Mouse (Mus musculus) limb, embryonic 10.5 days (tissue): Measurements from ENCODE around the gene Kif6. TPM values are rescaled to one million over a fixed set of nuclear protein-coding genes. Genes with fewer than 3 reads are reported as not detected.

Experiments
- DNase-seq: peaks from one replicate; pipeline ENCODE4 v3.0.0-alpha.2; 2017; ENCODE audit warnings: low spot score
- H3K27ac ChIP-seq: fragments of 300-500 bp; sonication (generic); 2 replicates; pipeline ENCODE4 v1.5.1; 2016; ENCODE audit warnings: mild to moderate bottlenecking
- H3K27me3 ChIP-seq: fragments of 300-500 bp; sonication (generic); 2 replicates; pipeline ENCODE4 v1.6.1; 2016; ENCODE audit warnings: low read depth, mild to moderate bottlenecking; ENCODE audit not compliant: poor library complexity, severe bottlenecking
- H3K36me3 ChIP-seq: fragments of 300-500 bp; sonication (generic); 2 replicates; pipeline ENCODE4 v1.6.1; 2016; ENCODE audit warnings: mild to moderate bottlenecking, moderate library complexity
- H3K4me1 ChIP-seq: fragments of 300-500 bp; sonication (generic); 2 replicates; pipeline ENCODE4 v1.6.1; 2016
- H3K4me3 ChIP-seq: fragments of 300-500 bp; sonication (generic); 2 replicates; pipeline ENCODE4 v1.5.1; 2016; ENCODE audit warnings: mild to moderate bottlenecking, moderate library complexity
- H3K9me3 ChIP-seq: fragments of 300-500 bp; sonication (generic); replicated peaks from 2 replicates; pipeline ENCODE4 v1.6.1; 2016; ENCODE audit warnings: mild to moderate bottlenecking
- WGBS: fragments of 180-500 bp; shearing (Covaris S2); methylation state at CpG from one replicate; pipeline ENCODE4 v1.1.7; 2016; 5-methylcytosine and 5-hydroxymethylcytosine counted together
- polyA plus RNA-seq: library from polyadenylated mRNA; unstranded; fragments of >200 nt; fragmentation: Nextera tagmentation; extraction: Ambion mirVana; gene quantifications from 2 replicates; pipeline ENCODE4 v1.2.1, GENCODE M21; 2016

The Kif6 gene
- polyA plus RNA-seq, 1 experiment from 2014 or later = 4.3 TPM

DNA sequence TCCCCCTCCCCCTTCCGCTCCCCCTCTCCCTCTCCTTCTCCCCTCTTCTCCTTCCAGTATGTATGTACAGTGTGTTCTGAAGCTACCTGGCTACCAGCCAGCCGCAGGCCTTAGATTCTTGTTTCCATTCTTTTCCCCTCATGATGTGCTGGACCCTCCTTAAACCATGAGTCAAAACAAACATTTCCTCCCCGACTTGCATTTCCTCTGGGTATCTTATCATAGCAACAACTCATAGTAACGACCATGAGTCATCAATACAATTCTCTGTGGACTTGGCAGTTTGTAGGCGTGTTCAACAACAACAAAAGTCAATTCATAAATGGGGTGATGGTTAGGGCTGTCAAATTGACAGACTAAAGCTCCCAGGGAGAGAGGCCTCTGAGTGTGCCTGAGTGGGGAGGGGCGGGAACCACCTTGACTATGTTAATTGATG lies 136.0 kb downstream of the Kif6 start:
- H3K4me3 ChIP-seq = no peak overlapping the region
- H3K27me3 ChIP-seq = no peaks in the 10 kb centered on the region
- peaks cover 5% of the 10 kb centered on the region; the same call in 1 of the 2 replicates for H3K4me1 ChIP-seq
- no peak overlapping the region for H3K27ac ChIP-seq
- no peak for DNase-seq
- H3K36me3 ChIP-seq = peaks cover 8% of the 10 kb centered on the region
- WGBS = 77% methylated on average over 6 of the region's 6 CpGs
- no peaks in the 10 kb centered on the region; the same call in 1 of the 2 replicates for H3K9me3 ChIP-seq

GRCm38 (mm10) chr17:49753874-49754273 lies 138.9 kb downstream of the Kif6 start:
- Histone ChIP-seq H3K36me3 (peaks cover 5% of the 10 kb centered on the region; the same call in 1 of the 2 replicates), H3K4me3 (no peak overlapping the region), H3K27ac (no peak overlapping the region), H3K9me3 (no peaks in the 10 kb centered on the region), H3K4me1 (peaks cover 5% of the 10 kb centered on the region; the same call in 1 of the 2 replicates), H3K27me3 (no peaks in the 10 kb centered on the region)
- no peak for DNase-seq
- 95% methylated on average over 7 of the region's 7 CpGs for WGBS

DNA sequence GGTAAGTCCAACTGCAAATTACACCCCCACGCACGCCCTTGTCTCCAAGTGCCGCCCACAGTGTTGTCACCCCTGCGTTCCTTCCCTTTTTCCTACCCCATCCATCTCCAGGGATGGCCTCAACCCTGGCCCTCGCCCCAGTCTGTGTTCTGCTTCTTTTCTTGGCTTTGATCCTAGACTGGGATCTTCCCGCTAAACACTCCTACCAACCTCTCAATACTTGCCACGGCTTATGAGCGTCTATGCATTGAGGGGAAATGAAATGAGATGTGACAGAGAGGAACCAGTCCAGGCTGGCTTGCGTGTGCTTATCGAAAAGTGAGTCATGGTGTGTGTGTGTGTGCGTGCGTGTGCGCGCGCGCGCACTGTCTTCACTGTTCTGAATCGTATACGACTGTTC lies 141.9 kb downstream of the Kif6 start:
- Histone ChIP-seq H3K27me3 (no peaks in the 10 kb centered on the region), H3K36me3 (peaks cover 5% of the 10 kb centered on the region; the same call in 1 of the 2 replicates), H3K4me3 (no peak overlapping the region), H3K27ac (no peak overlapping the region), H3K4me1 (peaks cover 5% of the 10 kb centered on the region; the same call in 1 of the 2 replicates), H3K9me3 (no peaks in the 10 kb centered on the region)
- WGBS = 91% methylated on average over 19 of the region's 19 CpGs
- DNase-seq = no peak

- Histone ChIP-seq H3K27ac (no peak overlapping the region), H3K27me3 (no peaks in the 10 kb centered on the region), H3K4me3 (no peak overlapping the region), H3K36me3 (peaks cover 5% of the 10 kb centered on the region; the same call in 1 of the 2 replicates), H3K4me1 (no peaks in the 10 kb centered on the region), H3K9me3 (no peaks in the 10 kb centered on the region)
- 81% methylated on average over 4 of the region's 4 CpGs for WGBS
- DNase-seq = no peak
Measured at GRCm38 (mm10) chr17:49759047-49759446, 144.1 kb downstream of the Kif6 start.

- WGBS = 66% methylated on average over 11 of the region's 11 CpGs
- no peaks in the 10 kb centered on the region for H3K27me3 ChIP-seq
Measured at GRCm38 (mm10) chr17:49761260-49761659, 146.3 kb downstream of the Kif6 start.

DNA sequence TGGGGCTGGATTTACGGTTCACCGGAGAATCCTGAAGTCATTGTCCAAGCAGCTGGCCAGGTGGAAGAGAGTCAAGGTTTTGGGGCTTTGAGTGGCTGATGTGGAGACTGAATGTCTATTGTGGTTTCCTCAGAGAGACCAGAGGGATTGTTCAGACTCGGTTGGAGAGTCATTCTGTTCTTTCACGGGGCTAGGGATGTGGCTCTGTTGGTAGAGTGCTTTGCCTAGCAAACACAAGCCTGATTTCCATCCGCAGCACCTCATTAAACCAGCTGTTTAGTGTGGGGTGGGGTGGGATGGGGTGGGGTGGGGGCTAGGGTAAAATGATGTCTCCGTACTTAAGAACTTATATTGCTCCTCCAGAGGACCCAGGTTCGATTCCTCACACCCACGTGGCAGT lies 146.9 kb downstream of the Kif6 start:
- no peaks in the 10 kb centered on the region for H3K36me3 ChIP-seq
- DNase-seq = no peak
- no peak overlapping the region for H3K27ac ChIP-seq
- no peaks in the 10 kb centered on the region for H3K9me3 ChIP-seq
- peaks cover 20% of the 10 kb centered on the region for H3K4me1 ChIP-seq
- 68% methylated on average over 8 of the region's 8 CpGs for WGBS
- H3K4me3 ChIP-seq = no peak overlapping the region
- H3K27me3 ChIP-seq = no peaks in the 10 kb centered on the region

More at GRCm38 (mm10) chr17:49761260-49761659, 146.3 kb downstream of the Kif6 start:
- peaks cover 17% of the 10 kb centered on the region for H3K4me1 ChIP-seq
- H3K27ac ChIP-seq = no peak overlapping the region
- H3K36me3 ChIP-seq = no peaks in the 10 kb centered on the region
- no peak for DNase-seq
- H3K9me3 ChIP-seq = no peaks in the 10 kb centered on the region
- H3K4me3 ChIP-seq = no peak overlapping the region

- no peak overlapping the region for H3K4me3 ChIP-seq
- 53% methylated on average over 6 of the region's 6 CpGs for WGBS
- H3K36me3 ChIP-seq = no peaks in the 10 kb centered on the region
- peak overlapping the region; percentile 19; the same call in 1 of the 2 replicates for H3K27ac ChIP-seq
- H3K9me3 ChIP-seq = no peaks in the 10 kb centered on the region
- H3K4me1 ChIP-seq = peaks cover 42% of the 10 kb centered on the region
- peak; percentile 57 for DNase-seq
- no peaks in the 10 kb centered on the region for H3K27me3 ChIP-seq
Measured at GRCm38 (mm10) chr17:49764963-49765362, 150.0 kb downstream of the Kif6 start.

DNA sequence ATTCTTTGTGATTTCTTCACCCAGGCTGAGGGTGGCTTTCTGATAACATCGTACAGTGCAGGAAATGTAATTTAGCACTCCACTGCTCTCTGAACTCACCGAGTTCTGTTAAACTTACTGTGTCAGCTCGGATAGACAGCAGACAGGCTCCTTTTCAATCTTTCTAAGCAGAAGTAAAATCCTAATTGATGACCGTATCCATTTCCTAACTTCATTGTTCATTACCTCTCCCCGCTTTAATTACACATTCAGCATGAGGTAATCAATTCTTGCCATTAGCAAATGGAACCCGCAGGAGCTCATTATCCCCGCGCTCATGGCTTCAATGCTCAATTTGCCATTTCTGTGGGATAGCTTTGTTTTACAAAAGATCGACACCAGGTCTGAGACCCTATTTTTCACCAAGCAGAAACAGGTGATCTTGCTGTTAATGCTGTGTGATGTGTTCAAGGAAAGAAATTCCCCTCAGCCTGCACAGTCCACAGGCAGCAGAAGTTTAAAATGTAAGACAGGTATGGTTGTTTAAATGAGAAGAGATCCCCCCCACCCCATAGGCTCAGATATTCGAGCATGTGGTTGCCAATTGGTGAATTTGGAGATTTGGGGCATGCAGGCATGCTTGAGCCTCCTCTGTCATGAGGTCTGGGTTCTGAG lies 152.9 kb downstream of the Kif6 start:
- H3K27ac ChIP-seq = peak overlapping the region; percentile 34; the same call in 1 of the 2 replicates
- WGBS = 46% methylated on average over 10 of the region's 10 CpGs
- no peak overlapping the region for H3K4me3 ChIP-seq
- H3K4me1 ChIP-seq = peaks cover 46% of the 10 kb centered on the region
- no peaks in the 10 kb centered on the region for H3K27me3 ChIP-seq
- no peak for DNase-seq
- H3K9me3 ChIP-seq = no peaks in the 10 kb centered on the region
- H3K36me3 ChIP-seq = no peaks in the 10 kb centered on the region

DNA sequence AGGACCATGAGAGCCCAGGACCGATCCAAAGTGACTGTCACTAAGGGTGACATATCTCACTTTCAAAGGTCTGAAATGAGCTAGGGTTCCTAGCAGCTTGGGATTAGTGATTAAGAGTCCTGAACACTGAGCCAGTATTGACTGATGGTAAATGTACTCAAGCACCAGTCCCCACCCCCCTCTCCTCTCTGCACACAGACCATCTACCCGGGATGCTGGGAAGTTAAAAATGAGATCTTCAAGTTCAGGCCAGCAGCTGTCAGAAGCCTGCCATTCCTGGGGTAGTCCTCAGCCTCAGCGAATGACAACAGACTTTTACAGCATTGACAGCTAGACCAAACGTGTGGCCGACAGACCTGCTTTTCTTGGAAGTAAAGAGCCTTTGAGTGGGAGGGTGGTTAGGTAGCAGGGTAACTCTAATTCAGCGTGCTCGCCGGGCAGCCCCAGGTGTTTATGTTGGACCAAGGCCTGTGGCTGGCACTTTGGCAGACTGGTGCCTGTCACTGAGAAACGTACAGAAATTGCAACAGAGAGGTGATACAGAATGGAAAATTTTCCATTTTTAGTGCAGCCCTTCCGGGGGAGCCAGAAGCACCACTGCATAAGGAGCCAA lies 156.9 kb downstream of the Kif6 start:
- Histone ChIP-seq H3K9me3 (no peaks in the 10 kb centered on the region), H3K27ac (no peak overlapping the region), H3K27me3 (no peaks in the 10 kb centered on the region), H3K4me3 (no peak overlapping the region), H3K4me1 (peaks cover 31% of the 10 kb centered on the region), H3K36me3 (no peaks in the 10 kb centered on the region)
- no peak for DNase-seq
- WGBS = 67% methylated on average over 10 of the region's 10 CpGs

DNA sequence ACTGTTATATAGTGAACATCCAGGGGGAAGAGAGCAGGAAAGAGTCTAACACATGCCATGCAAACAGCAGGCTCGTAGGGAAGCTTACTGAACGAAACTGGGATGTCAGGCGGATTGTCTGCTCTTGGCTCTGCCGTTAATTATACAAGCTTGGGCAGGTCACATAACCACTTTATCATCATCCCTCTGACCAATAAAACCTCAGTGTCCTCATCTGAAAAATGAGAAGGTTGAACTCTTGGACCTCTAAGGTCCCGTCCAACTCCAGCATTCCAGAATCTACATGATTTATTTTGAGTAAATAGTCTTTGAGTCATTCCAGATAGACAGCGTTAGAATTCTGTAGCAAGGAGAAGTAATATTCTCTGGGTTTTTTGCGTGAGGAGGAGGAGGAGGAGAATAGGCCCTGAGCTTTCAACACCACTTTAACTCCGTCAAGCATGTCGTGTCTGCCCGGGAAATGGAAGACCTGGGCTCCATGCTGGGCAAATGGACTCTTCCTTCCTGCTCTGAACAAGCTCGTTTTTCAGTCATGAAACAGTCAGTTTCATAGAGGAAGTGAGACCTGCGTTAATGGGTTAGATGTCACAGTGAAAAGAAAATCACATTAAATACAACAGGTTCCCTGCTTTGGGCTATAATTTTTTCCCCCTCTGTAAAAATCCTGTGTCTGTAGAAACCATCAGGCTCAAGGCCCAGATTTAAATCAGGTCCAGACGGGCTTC lies 162.3 kb downstream of the Kif6 start:
- no peaks in the 10 kb centered on the region for H3K9me3 ChIP-seq
- H3K4me1 ChIP-seq = peaks cover 23% of the 10 kb centered on the region
- DNase-seq = no peak
- no peaks in the 10 kb centered on the region for H3K27me3 ChIP-seq
- H3K4me3 ChIP-seq = no peak overlapping the region
- no peaks in the 10 kb centered on the region for H3K36me3 ChIP-seq
- H3K27ac ChIP-seq = no peak overlapping the region
- WGBS = 27% methylated on average over 13 of the region's 13 CpGs

GRCm38 (mm10) chr17:49779066-49779465 lies 164.1 kb downstream of the Kif6 start:
- Histone ChIP-seq H3K9me3 (no peaks in the 10 kb centered on the region), H3K4me3 (no peak overlapping the region), H3K4me1 (peaks cover 23% of the 10 kb centered on the region), H3K36me3 (no peaks in the 10 kb centered on the region), H3K27me3 (no peaks in the 10 kb centered on the region), H3K27ac (no peak overlapping the region)
- no peak for DNase-seq
- 92% methylated on average over 4 of the region's 4 CpGs for WGBS

GRCm38 (mm10) chr17:49779576-49779975 lies 164.6 kb downstream of the Kif6 start:
- H3K4me3 ChIP-seq = no peak overlapping the region
- H3K36me3 ChIP-seq = no peaks in the 10 kb centered on the region
- H3K9me3 ChIP-seq = no peaks in the 10 kb centered on the region
- H3K4me1 ChIP-seq = peaks cover 23% of the 10 kb centered on the region
- no peaks in the 10 kb centered on the region for H3K27me3 ChIP-seq
- WGBS = 87% methylated on average over 3 of the region's 3 CpGs
- peak overlapping the region; percentile 30; the same call in 1 of the 2 replicates for H3K27ac ChIP-seq
- no peak for DNase-seq

- Histone ChIP-seq H3K4me3 (no peak overlapping the region), H3K27me3 (no peaks in the 10 kb centered on the region), H3K36me3 (no peaks in the 10 kb centered on the region), H3K9me3 (no peaks in the 10 kb centered on the region), H3K4me1 (peaks cover 19% of the 10 kb centered on the region; the same call in 1 of the 2 replicates), H3K27ac (no peak overlapping the region)
- 82% methylated on average over 5 of the region's 5 CpGs for WGBS
- DNase-seq = peak; percentile 11
Measured at GRCm38 (mm10) chr17:49785851-49786250, 170.9 kb downstream of the Kif6 start.
